Mouse (Mus musculus) bone marrow, adult 2 months (tissue): ENCODE results near the gene Ccdc91. TPM values are rescaled to one million over a fixed set of nuclear protein-coding genes. Genes with fewer than 3 reads are reported as not detected.

ENCODE experiments used
- H3K27ac ChIP-seq: fragments of 200-500 bp; 2 replicates; pipeline ENCODE4 v1.5.1; 2012; ENCODE audit warnings: low read depth, mild to moderate bottlenecking, control low read depth, inconsistent platforms, low read length; ENCODE audit not compliant: control insufficient read depth, poor library complexity, insufficient read depth
- H3K4me1 ChIP-seq: fragments of 200-500 bp; 2 replicates; pipeline ENCODE4 v1.6.1; 2011; ENCODE audit warnings: low read length; ENCODE audit not compliant: control insufficient read depth, insufficient read depth
- H3K4me3 ChIP-seq: fragments of 200-500 bp; replicated peaks from 2 replicates; pipeline ENCODE3; 2011; ENCODE audit warnings: mild to moderate bottlenecking, low read depth, low read length, control low read depth; ENCODE audit not compliant: control insufficient read depth
- CTCF ChIP-seq: fragments of 200-500 bp; IDR thresholded peaks from 2 replicates; pipeline ENCODE4 v1.5.1; 2011; ENCODE audit warnings: low read length, control low read depth; ENCODE audit not compliant: control insufficient read depth, insufficient read depth
- POLR2A ChIP-seq: fragments of 200-500 bp; IDR thresholded peaks from 2 replicates; pipeline ENCODE4 v1.6.1; 2011; ENCODE audit warnings: low read depth, mild to moderate bottlenecking, control low read depth, low read length, borderline replicate concordance; ENCODE audit not compliant: control insufficient read depth
- WGBS: fragments of 180-500 bp; shearing (Covaris S2); methylation state at CpG from one replicate; pipeline ENCODE4 v1.1.7; 2018; 5-methylcytosine and 5-hydroxymethylcytosine counted together
- polyA plus RNA-seq: library from polyadenylated mRNA; stranded (reverse); fragments of >200 nt; gene quantifications from 2 replicates; pipeline ENCODE4 v1.2.4, GENCODE M21; 2011; ENCODE audit warnings: low replicate concordance; ENCODE audit not compliant: missing spikeins, insufficient read depth, insufficient read length

Gene Ccdc91
- polyA plus RNA-seq, 1 experiment = 5.7 TPM

DNA sequence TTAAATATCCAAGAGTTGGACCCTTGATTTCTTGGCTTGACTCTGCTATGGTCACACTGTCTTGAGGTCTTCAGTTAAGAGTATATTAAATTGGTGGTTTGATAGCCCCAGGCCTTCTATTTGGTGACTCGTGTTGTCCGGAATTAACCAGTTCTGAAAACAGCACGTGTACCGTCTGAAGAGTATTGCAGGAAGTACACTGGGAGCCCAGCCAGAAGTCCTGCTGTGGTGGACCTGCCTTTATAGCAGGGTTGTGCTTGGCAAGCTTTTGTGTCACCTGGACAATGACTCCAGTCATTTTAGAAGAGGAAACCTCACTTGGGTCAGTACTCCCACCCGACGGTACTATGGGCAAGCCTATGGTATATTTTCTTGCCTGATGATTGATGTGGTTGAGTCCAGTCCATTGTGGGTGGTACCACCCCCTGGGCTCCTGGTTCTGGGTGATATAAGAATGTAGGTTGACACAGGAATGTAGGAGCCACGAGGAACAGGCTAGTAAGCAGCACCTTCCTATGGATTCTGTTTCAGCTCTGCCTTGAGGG, 63.5 kb downstream of the Ccdc91 start:
- H3K4me3 ChIP-seq = no peak overlapping the region
- H3K4me1 ChIP-seq = no peaks in the 10 kb centered on the region
- 76% methylated on average over 7 of the region's 7 CpGs for WGBS
- TF ChIP-seq POLR2A (no peak), CTCF (no peak)
- H3K27ac ChIP-seq = no peak overlapping the region

GRCm38 (mm10) chr6:147540942-147541341, 65.3 kb downstream of the Ccdc91 start:
- WGBS = 80% methylated on average over 6 of the region's 6 CpGs
- Histone ChIP-seq H3K4me1 (no peaks in the 10 kb centered on the region), H3K4me3 (no peak overlapping the region), H3K27ac (no peak overlapping the region)
- TF ChIP-seq POLR2A = no peak
- no peak for TF ChIP-seq CTCF

DNA sequence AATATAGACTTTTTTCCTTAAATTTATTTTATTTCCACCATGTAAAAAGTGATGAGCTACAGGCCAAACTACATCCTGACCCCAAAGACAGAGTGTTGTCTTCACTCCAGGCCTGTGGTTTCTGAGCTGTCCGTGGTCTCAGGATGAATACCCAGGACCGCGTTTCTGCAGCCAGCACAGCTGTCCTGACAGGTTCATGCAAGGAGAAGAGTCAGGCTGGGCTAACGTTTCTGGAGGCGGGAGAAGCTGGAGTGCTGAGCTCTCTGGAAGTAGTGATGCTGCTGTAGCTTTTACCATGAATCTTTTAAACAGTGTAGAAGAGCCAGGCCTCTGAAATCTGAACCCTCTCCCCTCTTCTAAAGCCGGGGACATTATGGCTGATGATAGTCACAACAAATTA, 80.0 kb downstream of the Ccdc91 start:
- no peak overlapping the region for H3K4me3 ChIP-seq
- 77% methylated on average over 6 of the region's 6 CpGs for whole genome bisulfite sequencing
- H3K4me1 ChIP-seq = no peaks in the 10 kb centered on the region
- TF ChIP-seq CTCF (no peak), POLR2A (no peak)
- H3K27ac ChIP-seq = no peak overlapping the region

GRCm38 (mm10) chr6:147559316-147559715, 83.7 kb downstream of the Ccdc91 start:
- WGBS = 63% methylated on average over 3 of the region's 3 CpGs
- Histone ChIP-seq H3K4me1 (no peaks in the 10 kb centered on the region), H3K4me3 (no peak overlapping the region), H3K27ac (no peak overlapping the region)
- TF ChIP-seq CTCF (no peak), POLR2A (no peak)

DNA sequence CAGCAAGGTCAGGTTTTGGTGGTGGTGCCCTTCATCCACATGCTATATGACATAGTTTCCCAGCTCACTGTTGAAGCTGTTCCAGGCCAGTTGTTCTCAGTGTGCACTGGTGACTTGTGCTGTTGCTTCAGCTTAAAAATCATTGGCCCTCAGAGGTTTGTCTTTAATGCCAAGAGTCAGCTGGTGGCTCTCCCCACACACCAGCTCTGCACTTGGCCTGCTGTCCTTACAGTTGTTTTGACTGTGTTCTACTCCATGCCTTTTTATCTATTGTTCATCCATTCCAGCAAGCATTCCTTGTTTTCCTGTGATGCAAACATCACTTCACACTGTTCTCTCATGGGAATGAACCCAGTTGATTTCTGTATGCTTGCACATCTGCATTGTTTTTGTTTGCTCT, 84.8 kb downstream of the Ccdc91 start:
- Histone ChIP-seq H3K27ac (no peak overlapping the region), H3K4me1 (no peaks in the 10 kb centered on the region), H3K4me3 (no peak overlapping the region)
- TF ChIP-seq POLR2A (no peak), CTCF (no peak)

DNA sequence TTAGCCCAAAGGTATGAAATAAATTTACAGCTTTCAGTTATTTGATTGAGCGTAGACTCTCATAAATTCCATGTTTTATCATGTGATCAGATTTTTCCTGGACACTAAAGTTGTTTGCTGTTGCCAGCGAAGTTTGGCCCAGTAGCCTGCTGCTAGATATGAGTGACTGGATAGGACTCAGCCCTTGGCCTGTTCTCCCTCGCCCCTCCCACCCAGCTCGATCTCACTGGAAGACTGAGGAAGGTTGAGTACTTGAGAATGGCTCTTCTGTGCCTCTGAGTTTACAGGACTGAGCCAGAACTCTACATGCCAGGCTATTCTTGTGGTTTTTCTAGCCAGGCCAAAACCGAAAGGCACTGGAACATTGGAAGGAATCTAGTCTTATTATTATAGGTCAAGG, 93.6 kb downstream of the Ccdc91 start:
- Histone ChIP-seq H3K27ac (no peak overlapping the region), H3K4me3 (no peak overlapping the region), H3K4me1 (no peaks in the 10 kb centered on the region)
- WGBS = 84% methylated on average over 5 of the region's 5 CpGs
- TF ChIP-seq POLR2A (no peak), CTCF (no peak)

DNA sequence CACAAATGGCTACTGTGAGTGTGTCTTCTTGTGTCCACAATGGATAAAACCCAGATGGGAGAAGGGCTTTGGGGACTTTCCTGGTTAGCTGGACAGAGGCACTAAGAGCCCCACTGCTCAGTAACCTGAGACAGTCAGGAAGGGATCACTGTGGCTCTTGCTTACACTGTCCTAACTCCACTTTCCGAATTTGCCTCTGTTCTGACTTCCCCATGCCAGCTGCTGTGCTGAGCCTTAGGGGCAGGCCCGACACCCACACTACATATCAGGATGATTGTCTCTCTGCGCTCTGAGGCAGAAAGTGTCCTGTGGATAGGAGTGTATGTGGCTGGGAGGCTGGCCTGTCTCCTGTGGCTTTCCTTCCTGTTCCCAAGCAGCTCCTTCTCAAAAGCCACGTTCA, 97.5 kb downstream of the Ccdc91 start:
- TF ChIP-seq CTCF (no peak), POLR2A (no peak)
- H3K4me3 ChIP-seq = no peak overlapping the region
- 54% methylated on average over 4 of the region's 4 CpGs for WGBS
- no peak overlapping the region for H3K27ac ChIP-seq
- no peaks in the 10 kb centered on the region for H3K4me1 ChIP-seq

DNA sequence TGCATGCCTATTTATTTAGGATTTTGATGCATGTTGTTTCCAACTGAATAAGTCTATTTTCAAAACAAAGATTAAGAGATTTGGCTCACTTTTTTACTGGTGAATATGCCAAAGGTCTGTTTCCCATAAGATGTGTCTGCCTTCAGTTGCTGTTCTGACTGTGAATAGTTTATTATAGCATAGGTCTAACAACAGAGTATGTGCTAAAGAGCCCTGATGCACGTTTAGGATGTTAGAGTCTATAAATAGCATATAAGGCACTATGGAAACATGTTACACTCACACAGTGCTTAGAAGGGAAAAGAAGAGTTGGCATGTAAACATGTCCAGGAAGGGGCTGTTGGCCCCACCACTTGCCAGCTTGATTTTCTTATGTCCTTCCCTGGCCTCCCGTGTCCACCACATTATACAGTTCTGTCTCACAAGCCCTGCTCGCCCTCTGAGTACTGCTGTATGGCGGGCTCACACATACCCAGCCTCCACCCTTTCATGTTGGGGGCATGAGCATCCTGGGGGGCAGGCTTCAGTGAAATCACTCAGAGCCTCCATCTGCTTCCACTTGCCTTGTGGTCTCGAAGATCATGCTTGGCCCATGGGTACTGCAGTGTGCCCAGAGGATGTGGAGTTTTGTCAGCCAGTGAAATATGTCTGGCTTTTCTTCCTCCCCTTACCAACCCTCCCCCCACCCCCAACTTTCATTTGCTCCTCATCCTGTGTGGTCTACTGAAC, 99.0 kb downstream of the Ccdc91 start:
- WGBS = 19% methylated on average over 5 of the region's 5 CpGs
- Histone ChIP-seq H3K27ac (no peak overlapping the region), H3K4me3 (no peak overlapping the region), H3K4me1 (no peaks in the 10 kb centered on the region)
- TF ChIP-seq POLR2A (no peak), CTCF (no peak)
